Mouse (Mus musculus): Measurements from ENCODE around the gene Cox10.

- TF ChIP-seq GATA1 (IDR thresholded peaks at IDR 0.05; ENCODE audit: low read length) (no peak), TAL1 (IDR thresholded peaks at IDR 0.05; ENCODE audit: low read length) (no peak)
Measured at GRCm38 (mm10) chr11:64035709-64036108, 43.6 kb downstream of the Cox10 start.
